Mouse (Mus musculus) heart, postnatal 25 days (tissue): Measurements from ENCODE around the gene Lrrk1. TPM values are rescaled to one million over a fixed set of nuclear protein-coding genes. Genes with fewer than 3 reads are reported as not detected.
A peak's percentile ranks its signal among the peaks of the same experiment; 100 is the strongest.
"Not testable (repeated sequence)": the region's sequence is repeated elsewhere in the genome, so short reads cannot be mapped to it uniquely, and the experiment has no call there.

ENCODE experiments used
- DNase-seq: peaks from one replicate; pipeline ENCODE4 v3.0.0; 2022; ENCODE audit warnings: low spot score
- intact Hi-C: fragments of 180-260 bp; cut with DNase I; formaldehyde crosslinking; loops from one replicate; pipeline ENCODE4 v1.15.1; 2025
- total RNA-seq, 2 experiments: library from RNA; stranded (reverse); gene quantifications; 2 replicates each; pipeline ENCODE4 v1.2.3; 2021

Gene Lrrk1
- total RNA-seq, 2 experiments from 2014 or later: 9.9 to 10.5 TPM

GRCm38 (mm10) chr7:66214477-66214876 lies 173.7 kb downstream of the Lrrk1 start:
- intact Hi-C loops: no loop called here
- no peak for DNase-seq

GRCm38 (mm10) chr7:66212887-66213286 lies 175.3 kb downstream of the Lrrk1 start:
- intact Hi-C loops: no loop called here
- DNase-seq: no peak

- DNase-seq: no peak
- intact Hi-C loops: no loop called here
Observed at GRCm38 (mm10) chr7:66209920-66210319, 178.2 kb downstream of the Lrrk1 start.

- intact Hi-C loops: no loop called here
- DNase-seq: no peak
Observed at GRCm38 (mm10) chr7:66201657-66202056, 186.5 kb downstream of the Lrrk1 start.

- no peak for DNase-seq
- intact Hi-C loops: no loop called here
Observed at GRCm38 (mm10) chr7:66200791-66201450, 187.2 kb downstream of the Lrrk1 start.

GRCm38 (mm10) chr7:66200383-66200782 lies 187.8 kb downstream of the Lrrk1 start:
- intact Hi-C loops: no loop called here
- no peak for DNase-seq

GRCm38 (mm10) chr7:66199391-66199831 lies 188.7 kb downstream of the Lrrk1 start:
- no peak for DNase-seq
- intact Hi-C loops: loop anchor here (5.0 kb wide), 2 partner anchors 48 to 87 kb away; no protein-coding TSS in a partner anchor

GRCm38 (mm10) chr7:66198416-66198815 lies 189.7 kb downstream of the Lrrk1 start:
- DNase-seq: no peak
- intact Hi-C loops: loop anchor here (5.0 kb wide), 2 partner anchors 49 to 86 kb away; no protein-coding TSS in a partner anchor

GRCm38 (mm10) chr7:66196609-66197445 lies 191.3 kb downstream of the Lrrk1 start:
- intact Hi-C loops: loop anchor here (5.0 kb wide), 2 partner anchors 50 to 85 kb away; no protein-coding TSS in a partner anchor
- peak; percentile 61 for DNase-seq

- no peak for DNase-seq
- intact Hi-C loops: loop anchor here (5.0 kb wide), 2 partner anchors 51 to 84 kb away; no protein-coding TSS in a partner anchor
Observed at GRCm38 (mm10) chr7:66195881-66196280, 192.3 kb downstream of the Lrrk1 start.

- intact Hi-C loops: loop anchor here (5.0 kb wide), 1 partner anchor 37 kb away; no protein-coding TSS in a partner anchor
- DNase-seq: no peak
Observed at GRCm38 (mm10) chr7:66194511-66194910, 193.6 kb downstream of the Lrrk1 start.

- intact Hi-C loops: loop anchor here (5.0 kb wide), 1 partner anchor 33 kb away; no protein-coding TSS in a partner anchor
- DNase-seq: not testable (repeated sequence)
Observed at GRCm38 (mm10) chr7:66190385-66190784, 197.8 kb downstream of the Lrrk1 start.

- intact Hi-C loops: no loop called here
- no peak for DNase-seq
Observed at GRCm38 (mm10) chr7:66187581-66188231, 200.4 kb downstream of the Lrrk1 start.

- no peak for DNase-seq
- intact Hi-C loops: no loop called here
Observed at GRCm38 (mm10) chr7:66185370-66185769, 202.8 kb downstream of the Lrrk1 start.

- intact Hi-C loops: no loop called here
- no peak for DNase-seq
Observed at GRCm38 (mm10) chr7:66184026-66184425, 204.1 kb downstream of the Lrrk1 start.

- DNase-seq: no peak
- intact Hi-C loops: no loop called here
Observed at GRCm38 (mm10) chr7:66183404-66183803, 204.7 kb downstream of the Lrrk1 start.

- intact Hi-C loops: no loop called here
- no peak for DNase-seq
Observed at GRCm38 (mm10) chr7:66182075-66182715, 206.0 kb downstream of the Lrrk1 start.

GRCm38 (mm10) chr7:66180711-66181365 lies 207.3 kb downstream of the Lrrk1 start:
- intact Hi-C loops: no loop called here
- DNase-seq: no peak

- intact Hi-C loops: no loop called here
- DNase-seq: no peak
Observed at GRCm38 (mm10) chr7:66180260-66180659, 207.9 kb downstream of the Lrrk1 start.
